Mouse (Mus musculus) T-cell, adult 66 days (primary cell): ENCODE measurements around the gene Crybg3. TPM values are rescaled to one million over a fixed set of nuclear protein-coding genes. Genes with fewer than 3 reads are reported as not detected.

Source experiments
- total RNA-seq, 2 experiments: library from RNA; stranded (reverse); gene quantifications; 3 replicates in 1 of 2; 4 replicates in 1 of 2; pipeline ENCODE4 v1.2.4; 2023

The Crybg3 gene
- total RNA-seq: 1 to 10 TPM; 1.1 to 1.2 TPM

GRCm38 (mm10) chr16:59600311-59601251 is at the start of gene Crybg3:
TSS of gene Crybg3 (minus strand) at chr16:59600979.

GRCm38 (mm10) chr16:59639102-59639691 is 38.4 kb upstream of the Crybg3 start, which contains the start of gene Arl6:
TSS of gene Arl6 (minus strand) at chr16:59639391.

GRCm38 (mm10) chr16:59471637-59472278 is 129.0 kb downstream of the Crybg3 start, which contains the start of gene Riox2:
TSS of gene Riox2 (plus strand) at chr16:59471775.

Other genes starting within 250 kb of the Crybg3 start
- not detected for gene Olfr209, start 237.0 kb downstream of the Crybg3 start, total RNA-seq
- gene Gabrr3, start 193.6 kb downstream of the Crybg3 start, total RNA-seq: not detected
- 10 to 100 TPM; 43.7 to 44.3 TPM for gene Riox2, start 129.2 kb downstream of the Crybg3 start, total RNA-seq
- gene Arl6, start 38.4 kb upstream of the Crybg3 start, total RNA-seq: 1 to 10 TPM in 1 of 2 experiments, under 1 TPM in 1; 0.44 to 1.1 TPM